Mouse (Mus musculus): ENCODE results near the gene Lhx9.
A peak's percentile ranks its signal among the peaks of the same experiment; 100 is the strongest.

Lhx9 gene

DNA sequence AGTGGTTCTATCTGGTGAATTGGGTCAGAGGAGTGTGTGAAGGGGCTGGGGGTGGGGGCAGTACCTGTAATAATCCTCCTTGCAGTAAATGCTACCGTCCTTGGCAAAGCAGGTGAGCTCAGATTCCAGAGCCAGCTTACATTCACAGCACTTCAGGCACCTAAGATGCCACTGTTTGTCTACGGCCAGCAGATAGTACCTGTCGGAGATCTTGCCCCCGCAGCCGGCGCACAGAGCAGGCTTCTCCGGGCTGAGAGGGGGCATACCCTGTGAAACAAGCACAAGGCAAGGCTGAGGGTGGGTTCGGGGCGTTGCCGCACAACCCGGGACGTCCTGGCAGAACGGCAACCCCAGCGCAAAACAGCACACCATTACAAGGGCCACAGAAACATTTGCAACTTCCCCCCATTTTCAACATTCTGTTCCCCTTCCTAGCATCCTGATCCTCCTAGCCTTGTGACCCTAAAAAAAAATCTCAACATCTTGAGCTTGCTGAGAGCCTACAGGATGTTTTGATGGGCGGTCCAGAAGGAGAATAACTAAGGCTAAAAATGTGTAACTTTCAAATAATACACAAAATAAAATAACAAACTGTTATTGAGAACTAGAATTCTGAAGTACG is 8.5 kb downstream of the Lhx9 start:
- no peak for DNase-seq (ENCODE audit: low read depth, low spot score)

- DNase-seq (ENCODE audit: low read depth, low spot score), result no peak
Observed at GRCm38 (mm10) chr1:138839291-138839690, 9.1 kb downstream of the Lhx9 start.

DNA sequence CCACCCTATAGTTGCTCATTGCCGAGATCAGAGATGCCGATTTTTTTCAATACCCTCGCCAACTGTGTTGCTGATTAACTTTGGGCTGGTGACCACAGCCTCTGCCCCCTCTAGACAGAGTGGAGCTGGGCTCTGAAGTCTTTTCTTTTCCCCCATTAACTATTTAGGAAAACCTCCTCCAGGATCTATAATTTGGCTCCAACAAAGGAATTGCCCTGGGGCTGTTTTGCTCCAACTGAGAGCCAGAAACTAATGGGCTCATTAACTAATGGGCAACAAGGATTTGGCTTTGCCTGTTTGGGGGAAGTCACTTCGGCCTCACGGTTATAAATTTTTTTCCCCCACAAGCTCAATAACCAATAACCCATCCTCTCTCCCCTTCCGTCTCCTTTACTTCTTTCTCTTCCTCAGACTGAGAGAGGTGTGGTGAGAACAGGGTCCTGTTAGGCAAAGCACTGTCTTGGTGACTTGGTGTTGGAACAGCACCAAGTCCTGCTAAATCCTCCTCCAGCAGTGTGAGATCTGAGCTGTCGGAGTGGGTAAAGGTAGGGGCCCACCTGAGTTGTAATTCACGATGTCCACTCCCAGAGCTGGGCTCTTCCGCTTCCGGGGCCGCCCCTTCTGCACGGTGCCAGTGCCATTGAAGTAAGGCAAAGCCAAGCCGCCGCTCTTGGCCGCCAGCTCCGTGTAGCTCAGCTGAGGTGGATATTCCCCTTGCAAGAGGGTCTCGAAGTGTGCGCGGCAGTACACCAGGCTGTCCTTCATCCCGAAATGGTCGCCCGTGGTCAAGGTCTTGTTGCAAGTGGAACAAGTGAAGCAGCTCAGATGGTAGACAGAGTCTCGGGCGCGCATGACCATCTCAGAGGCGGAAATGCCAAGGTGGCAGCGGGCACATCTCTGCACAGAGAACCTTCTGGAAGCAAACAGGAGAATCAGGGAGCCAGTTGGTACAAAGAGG is 10.3 kb downstream of the Lhx9 start:
- DNase-seq (ENCODE audit: low read depth, low spot score), result no peak

GRCm38 (mm10) chr1:138835355-138835900 is 12.9 kb downstream of the Lhx9 start:
- DNase-seq (ENCODE audit: low read depth, low spot score), result peak; percentile 76

DNA sequence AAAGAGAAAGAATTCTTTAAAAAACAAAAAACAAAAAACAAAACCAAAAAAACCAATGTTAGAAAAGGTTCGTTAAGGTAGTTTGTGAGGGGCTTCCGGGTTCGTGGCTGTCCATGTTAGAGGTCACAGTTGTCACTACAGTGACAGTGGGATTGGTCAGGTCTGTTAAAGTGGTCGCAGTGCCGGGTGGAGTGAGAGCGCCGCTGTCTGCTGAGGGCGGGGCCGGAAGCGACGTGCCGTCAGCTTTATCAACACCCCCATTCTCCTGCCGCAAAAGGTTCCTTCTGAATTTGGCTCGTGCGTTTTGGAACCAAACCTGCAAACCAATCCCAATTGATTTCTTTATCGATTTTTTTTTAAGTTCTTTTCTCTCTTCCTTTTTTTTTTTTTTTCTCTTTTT is 17.1 kb downstream of the Lhx9 start:
- DNase-seq (ENCODE audit: low read depth, low spot score), result no peak

- DNase-seq (ENCODE audit: low read depth, low spot score), result peak; percentile 78
Observed at GRCm38 (mm10) chr1:138826841-138827240, 21.5 kb downstream of the Lhx9 start.

DNA sequence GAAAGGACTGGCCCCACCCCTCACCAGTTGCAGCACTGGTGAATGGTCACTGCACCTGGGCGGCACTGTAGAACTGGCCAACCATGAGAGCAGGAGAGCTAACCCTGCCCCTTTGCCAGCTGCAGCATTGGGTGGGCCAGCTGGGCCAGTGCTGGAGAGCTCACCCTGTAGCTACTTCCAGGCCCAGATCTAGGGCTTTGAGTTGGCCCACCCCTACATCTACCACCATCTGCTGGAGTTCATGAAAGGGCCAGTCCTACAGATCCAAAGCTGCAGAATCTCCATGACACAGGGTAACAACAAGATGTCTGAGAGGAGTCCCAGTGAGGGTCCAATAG is 25.4 kb downstream of the Lhx9 start:
- DNase-seq (ENCODE audit: low read depth, low spot score), result no peak

GRCm38 (mm10) chr1:138822255-138822984 is 26.0 kb downstream of the Lhx9 start:
- DNase-seq (ENCODE audit: low read depth, low spot score), result no peak

DNA sequence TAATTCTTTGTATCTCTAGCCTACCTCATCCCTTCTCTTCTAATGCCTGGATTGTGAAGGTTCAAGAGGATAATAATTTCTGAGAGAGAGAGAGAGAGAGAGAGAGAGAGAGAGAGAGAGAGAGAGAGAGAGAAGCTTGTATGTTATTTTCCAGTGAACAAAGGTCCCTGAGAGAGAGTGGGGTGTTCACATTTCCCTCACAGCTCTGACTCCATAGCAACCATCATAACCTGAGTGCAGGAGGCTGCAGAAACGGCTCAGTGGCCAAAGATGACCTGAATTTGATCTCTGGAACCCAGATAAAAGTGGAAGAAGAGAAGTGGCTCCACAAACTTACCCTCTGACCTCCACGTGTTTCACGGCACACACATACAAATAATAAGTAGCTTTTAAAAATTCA is 46.6 kb downstream of the Lhx9 start:
- no peak for DNase-seq (ENCODE audit: low read depth, low spot score)

DNA sequence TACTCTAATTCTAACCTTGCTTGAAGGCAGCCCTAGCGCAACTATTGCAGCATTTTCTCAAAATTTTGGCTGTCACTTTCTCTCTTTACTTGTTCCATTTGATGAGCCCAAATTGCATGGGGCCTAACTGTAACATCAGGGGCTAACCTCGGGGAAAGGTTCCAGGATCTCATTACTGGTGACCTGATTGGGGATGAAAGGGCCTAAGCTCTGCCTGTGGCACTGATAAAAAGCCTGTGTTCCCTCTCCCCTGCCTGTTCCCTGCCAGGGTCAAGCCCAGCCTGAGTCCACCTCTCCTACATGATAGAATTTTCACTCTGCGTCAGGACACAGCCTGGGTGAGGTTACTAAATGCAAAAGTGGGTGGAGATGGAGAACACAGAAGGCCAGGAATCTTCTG is 47.1 kb downstream of the Lhx9 start:
- no peak for DNase-seq (ENCODE audit: low read depth, low spot score)

DNA sequence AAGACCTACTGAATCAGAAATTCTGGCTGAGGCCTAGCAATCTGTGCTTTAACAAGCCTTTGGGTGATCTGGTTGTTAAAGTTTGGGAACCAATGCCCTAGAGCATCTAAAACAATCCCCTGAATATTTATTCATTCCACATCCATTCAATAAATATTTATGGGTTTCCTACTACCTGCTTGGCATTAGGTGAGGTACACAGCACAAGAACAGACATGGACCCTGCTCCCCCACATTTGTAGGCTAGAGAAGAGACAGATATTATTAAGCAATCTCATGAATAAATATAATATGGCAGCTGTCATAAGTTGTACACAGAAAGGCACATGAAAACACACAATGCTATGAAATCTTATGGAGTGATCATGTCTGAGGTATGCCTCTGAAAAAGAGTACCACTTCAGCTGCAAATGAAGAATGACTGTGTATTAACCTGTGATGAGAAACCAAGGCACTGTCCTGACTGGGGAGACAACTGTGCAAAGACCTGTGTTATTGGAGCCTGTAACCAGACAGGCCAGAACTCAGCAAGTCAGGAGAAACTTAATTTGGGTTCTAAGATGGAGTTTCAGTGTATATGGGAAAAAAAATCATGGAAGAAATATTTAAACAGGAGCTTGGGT is 48.6 kb downstream of the Lhx9 start:
- DNase-seq (ENCODE audit: low read depth, low spot score), result no peak

GRCm38 (mm10) chr1:138798110-138798509 is 50.3 kb downstream of the Lhx9 start:
- DNase-seq (ENCODE audit: low read depth, low spot score), result no peak

GRCm38 (mm10) chr1:138785856-138786255 is 62.5 kb downstream of the Lhx9 start:
- DNase-seq (ENCODE audit: low read depth, low spot score), result no peak

GRCm38 (mm10) chr1:138784019-138784418 is 64.4 kb downstream of the Lhx9 start:
- DNase-seq (ENCODE audit: low read depth, low spot score), result no peak

Measured in 3T3-L1 (cell line).